In genomic region chr12:110840348-110841198, GRCm38 (mm10) we compare ENCODE assay signal across 8 mouse cellular contexts. TPM values are rescaled to one million over a fixed set of nuclear protein-coding genes. Genes with fewer than 3 reads are reported as not detected.
A peak's percentile ranks its signal among the peaks of the same experiment; 100 is the strongest.
DNase-seq lines count a peak whose midpoint lies in the region; ATAC-seq and TF ChIP-seq lines count a peak whose summit lies in the region.

Mok (minus strand) TSS chr12:110840939.

- peak; percentile 83 for ATAC-seq in forebrain, embryonic 15.5 days (replicated peaks)
- ATAC-seq in lung, embryonic 14.5 days (ENCODE audit: insufficient read depth), result peak; percentile 42

- H3K27ac ChIP-seq in forebrain, embryonic 15.5 days (replicated peaks), result 0 out of 2 replicates have a peak within 1 kb of the TSS, but pooled peaks have one; percentile 13
- peak within 1 kb of the TSS; percentile 74 for H3K27ac ChIP-seq in layer of hippocampus, adult 2 months
- no peak within 1 kb of the TSS for H3K27ac ChIP-seq in lung, embryonic 14.5 days (ENCODE audit: low read depth)
- H3K27ac ChIP-seq in olfactory bulb, adult 2 months (ENCODE audit: insufficient read depth, low read depth, low read length), result no peak within 1 kb of the TSS
- H3K27ac ChIP-seq in thymus, adult 2 months (ENCODE audit: control insufficient read depth, insufficient read depth, low read length), result no peak within 1 kb of the TSS

- H3K9ac ChIP-seq in forebrain, embryonic 15.5 days (replicated peaks), result peak within 1 kb of the TSS; percentile 55
- H3K9ac ChIP-seq in lung, embryonic 14.5 days, result peak within 1 kb of the TSS; percentile 41

- intact Hi-C loops in heart, postnatal 36 days (cut with DNase I), result loop anchor here (1.0 to 5.0 kb wide), 2 partner anchors 393 to 422 kb away; partner anchors contain the start of gene Ppp2r5c

- H3K9me3 ChIP-seq in forebrain, embryonic 15.5 days, result no peaks in the 10 kb centered on the region
- H3K9me3 ChIP-seq in lung, embryonic 14.5 days (ENCODE audit: low read depth, low read length), result no peaks in the 10 kb centered on the region

- no peak for TF ChIP-seq CTCF in layer of hippocampus, adult 2 months (conservative IDR thresholded peaks at IDR 0.05)
- TF ChIP-seq CTCF in lung, embryonic 14.5 days (IDR thresholded peaks at IDR 0.05; ENCODE audit: low read depth), result no peak
- no peak for TF ChIP-seq CTCF in olfactory bulb, adult 2 months (IDR thresholded peaks at IDR 0.05; ENCODE audit: insufficient read depth, low read depth, low read length)
- TF ChIP-seq CTCF in thymus, adult 2 months (IDR thresholded peaks at IDR 0.05; ENCODE audit: borderline replicate concordance, control insufficient read depth, extremely low read depth, insufficient read depth, low read length, poor library complexity), result peak; percentile 63; the same call in 1 of the 2 replicates

- peak; percentile 96 for DNase-seq in ES-CJ7 (ENCODE audit: low read depth, low spot score)
- peak; percentile 96 for DNase-seq in cerebellum, adult 11 months
- peak; percentile 98 to 99 for DNase-seq in heart, postnatal 36 days
- peak; percentile 95 to 97 for DNase-seq in layer of hippocampus, adult 2 months (ENCODE audit: low spot score in 2 of 2)
- DNase-seq in lung, embryonic 14.5 days, result peak; percentile 99
- peak; percentile 97 for DNase-seq in thymus, adult 2 months

- H3K4me3 ChIP-seq in forebrain, embryonic 15.5 days, result peak within 1 kb of the TSS; percentile 69
- peak within 1 kb of the TSS; percentile 99 for H3K4me3 ChIP-seq in layer of hippocampus, adult 2 months
- H3K4me3 ChIP-seq in lung, embryonic 14.5 days (ENCODE audit: low read depth, low read length), result peak within 1 kb of the TSS; percentile 72
- H3K4me3 ChIP-seq in olfactory bulb, adult 2 months (ENCODE audit: insufficient read depth, low read depth, low read length), result peak within 1 kb of the TSS; percentile 89
- H3K4me3 ChIP-seq in thymus, adult 2 months (ENCODE audit: control insufficient read depth, insufficient read depth, low read length), result peak within 1 kb of the TSS; percentile 45

- under 1% methylated on average over 71 of the region's 71 CpGs for WGBS in forebrain, embryonic 15.5 days
- WGBS in lung, embryonic 14.5 days, result under 1% methylated on average over 71 of the region's 71 CpGs
- WGBS in olfactory bulb, adult 2 months, result under 1% methylated on average over 71 of the region's 71 CpGs
- under 1% methylated on average over 71 of the region's 71 CpGs for WGBS in thymus, adult 2 months

- peak; percentile 44 for TF ChIP-seq POLR2A in olfactory bulb, adult 2 months (IDR thresholded peaks at IDR 0.05; ENCODE audit: insufficient read depth, low read depth, low read length)
- TF ChIP-seq POLR2A in thymus, adult 2 months (IDR thresholded peaks at IDR 0.05; ENCODE audit: control insufficient read depth, extremely low read depth, insufficient read depth, low read length, poor library complexity), result 0 out of 2 replicates have a peak, but pooled peaks have one; percentile 16

- no peaks in the 10 kb centered on the region for H3K36me3 ChIP-seq in forebrain, embryonic 15.5 days
- H3K36me3 ChIP-seq in lung, embryonic 14.5 days (ENCODE audit: insufficient read depth), result no peaks in the 10 kb centered on the region
- no peaks in the 10 kb centered on the region for H3K36me3 ChIP-seq in thymus, adult 2 months (ENCODE audit: control insufficient read depth, insufficient read depth, low read length)

- H3K4me1 ChIP-seq in forebrain, embryonic 15.5 days, result peaks cover 45% of the 10 kb centered on the region
- H3K4me1 ChIP-seq in lung, embryonic 14.5 days (ENCODE audit: insufficient read depth), result no peaks in the 10 kb centered on the region
- peaks cover 20% of the 10 kb centered on the region for H3K4me1 ChIP-seq in olfactory bulb, adult 2 months (ENCODE audit: control insufficient read depth, insufficient read depth, low read length)
- peaks cover 21% of the 10 kb centered on the region for H3K4me1 ChIP-seq in thymus, adult 2 months (replicated peaks; ENCODE audit: control insufficient read depth, insufficient read depth, low read length)

- H3K4me2 ChIP-seq in forebrain, embryonic 15.5 days (replicated peaks), result peak within 1 kb of the TSS; percentile 54
- H3K4me2 ChIP-seq in lung, embryonic 14.5 days, result peak within 1 kb of the TSS; percentile 63

- peaks cover 15% of the 10 kb centered on the region for H3K27me3 ChIP-seq in forebrain, embryonic 15.5 days
- H3K27me3 ChIP-seq in lung, embryonic 14.5 days (ENCODE audit: insufficient read depth, low read length), result no peaks in the 10 kb centered on the region
- H3K27me3 ChIP-seq in thymus, adult 2 months (ENCODE audit: control insufficient read depth, insufficient read depth, low read length), result peaks cover 3% of the 10 kb centered on the region; the same call in 1 of the 2 replicates

RNA-seq across cellular contexts. Expression of gene Mok, which starts in this region (rescaled TPM):
- polyA plus RNA-seq in forebrain, embryonic 15.5 days (2015; fragmentation: Nextera tagmentation; extraction: Ambion mirVana), result 11.8 and 13.8 TPM in 2 replicates
- total RNA-seq in heart, postnatal 36 days (2021), result 1 to 10 TPM in 1 of 2 experiments, under 1 TPM in 1; 0.75 to 1.1 TPM
- total RNA-seq in layer of hippocampus, adult 2 months (2021), result 10 to 100 TPM; 10.4 to 13.7 TPM
- polyA plus RNA-seq in lung, embryonic 14.5 days (2014; fragmentation: Nextera tagmentation; extraction: Ambion mirVana), result 5.8 and 5.9 TPM in 2 replicates
- not detected in 2 replicates for polyA plus RNA-seq in olfactory bulb, adult 2 months (2012; ENCODE audit: insufficient read depth, insufficient read length, low replicate concordance, missing spikeins)
- 0.65 and 1.4 TPM in 2 replicates for polyA plus RNA-seq in thymus, adult 2 months (2012; rRNA removed)

Comparison
In these comparisons a context has a peak if more than half of its experiments do, and no peak if none do; other contexts are left out.
1. RNA of gene Mok (total RNA-seq): 10.4 to 13.7 TPM in layer of hippocampus, adult 2 months; 0.75 to 1.1 TPM in heart, postnatal 36 days; every median in the first group is over 4 times any median in the second.
2. H3K27ac ChIP-seq: peak in forebrain, embryonic 15.5 days (single experiment) and layer of hippocampus, adult 2 months (single experiment); none in lung, embryonic 14.5 days (single experiment), olfactory bulb, adult 2 months (single experiment) and thymus, adult 2 months (single experiment).
3. H3K4me3 ChIP-seq: peak in every context shown above with its lines; median percentile 99 in layer of hippocampus, adult 2 months; 89 in olfactory bulb, adult 2 months; 72 in lung, embryonic 14.5 days; 69 in forebrain, embryonic 15.5 days; 45 in thymus, adult 2 months.
4. Peak in every context shown above with its lines, with median percentiles within 50 percentile points of each other: DNase-seq.